Mouse (Mus musculus) G1E (cell line): ENCODE data around the gene Gpnmb.

ENCODE experiments used
- CTCF ChIP-seq: IDR thresholded peaks from 2 replicates; pipeline ENCODE4 v1.5.1; 2012; ENCODE audit warnings: low read depth, low read length, inconsistent platforms, mixed read lengths
- GATA1 ChIP-seq: IDR thresholded peaks from 2 replicates; pipeline ENCODE4 v1.6.1; 2012; ENCODE audit warnings: borderline replicate concordance, low read length, inconsistent platforms, mixed read lengths
- GATA2 ChIP-seq: IDR thresholded peaks from 2 replicates; pipeline ENCODE4 v1.6.1; 2012; ENCODE audit warnings: low read depth, low read length, inconsistent platforms, borderline replicate concordance
- TAL1 ChIP-seq: conservative IDR thresholded peaks from 2 replicates; pipeline ENCODE4 v1.6.1; 2012; ENCODE audit warnings: low read depth, low read length, inconsistent platforms, mixed read lengths

- TF ChIP-seq CTCF (no peak), GATA1 (no peak), TAL1 (no peak), GATA2 (no peak)
Observed at GRCm38 (mm10) chr6:49017150-49017549, 19.2 kb upstream of the Gpnmb start.
